Mouse (Mus musculus): Measurements from ENCODE around the gene Prkcb. TPM values are rescaled to one million over a fixed set of nuclear protein-coding genes. Genes with fewer than 3 reads are reported as not detected.

Gene Prkcb
- polyA plus RNA-seq, 1 experiment from 2014 or later: 8.8 TPM

DNA sequence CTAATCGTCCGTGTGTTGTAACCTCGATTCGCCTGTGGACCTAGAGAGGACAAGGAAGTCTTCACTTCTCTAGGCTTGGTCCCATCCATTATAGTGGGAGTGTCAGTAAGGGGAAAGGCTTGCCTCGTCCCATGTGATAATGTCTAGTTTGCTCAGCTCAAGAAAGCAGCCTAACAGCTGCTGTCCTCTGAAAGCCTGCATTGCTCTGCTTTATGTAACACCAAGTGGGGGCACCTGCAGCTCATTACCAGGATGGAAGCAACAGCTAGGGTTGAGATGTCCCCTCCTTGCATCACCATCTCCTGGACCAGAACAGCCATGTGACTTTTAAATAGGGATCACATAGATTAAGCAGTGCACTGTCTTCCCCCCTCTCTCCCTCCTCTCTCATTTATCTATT lies 144.8 kb downstream of the Prkcb start:
- WGBS: 80% methylated on average over 5 of the region's 5 CpGs
- Histone ChIP-seq H3K9ac (ENCODE audit: low read depth, low read length) (no peak overlapping the region), H3K36me3 (ENCODE audit: control insufficient read depth, insufficient read depth, low read length) (no peaks in the 10 kb centered on the region), H3K4me3 (ENCODE audit: low read depth, low read length) (no peak overlapping the region), H3K27ac (replicated peaks; ENCODE audit: low read depth, low read length) (no peak overlapping the region), H3K27me3 (replicated peaks; ENCODE audit: control insufficient read depth, insufficient read depth, low read length) (no peaks in the 10 kb centered on the region), H3K9me3 (ENCODE audit: control insufficient read depth, low read length) (no peaks in the 10 kb centered on the region), H3K4me2 (ENCODE audit: low read depth, low read length) (no peak overlapping the region), H3K4me1 (ENCODE audit: control insufficient read depth, insufficient read depth, low read length) (no peaks in the 10 kb centered on the region)
- ATAC-seq (ENCODE audit: low read depth) (no peak), DNase-seq (ENCODE audit: low spot score) (no peak)

DNA sequence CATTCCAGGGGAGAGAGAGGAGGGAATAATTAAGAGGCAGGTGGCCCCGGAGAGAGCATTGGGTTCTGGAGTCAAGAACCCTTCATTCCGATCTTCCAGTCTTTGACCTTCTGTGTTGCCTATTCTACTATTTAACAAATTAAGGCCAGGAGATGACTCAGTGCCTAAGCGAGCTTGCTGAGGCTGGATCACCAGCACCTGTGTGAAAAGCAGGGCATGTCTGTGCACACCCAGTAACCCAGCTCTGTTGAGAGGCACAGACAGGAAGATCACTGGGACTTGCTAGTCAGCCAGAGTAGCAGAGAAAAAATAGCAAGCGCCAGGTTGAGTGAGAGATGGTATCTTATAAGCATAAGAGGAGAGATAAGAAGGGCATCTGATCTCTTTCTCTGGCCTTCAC lies 146.4 kb downstream of the Prkcb start:
- 66% methylated on average over 4 of the region's 4 CpGs for whole genome bisulfite sequencing
- no peak for DNase-seq (ENCODE audit: low spot score)
- no peak overlapping the region for H3K4me2 ChIP-seq (ENCODE audit: low read depth, low read length)
- ATAC-seq (ENCODE audit: low read depth): no peak
- H3K9ac ChIP-seq (ENCODE audit: low read depth, low read length): no peak overlapping the region
- H3K27me3 ChIP-seq (replicated peaks; ENCODE audit: control insufficient read depth, insufficient read depth, low read length): no peaks in the 10 kb centered on the region
- H3K9me3 ChIP-seq (ENCODE audit: control insufficient read depth, low read length): no peaks in the 10 kb centered on the region
- no peak overlapping the region for H3K27ac ChIP-seq (replicated peaks; ENCODE audit: low read depth, low read length)
- H3K36me3 ChIP-seq (ENCODE audit: control insufficient read depth, insufficient read depth, low read length): no peaks in the 10 kb centered on the region
- H3K4me1 ChIP-seq (ENCODE audit: control insufficient read depth, insufficient read depth, low read length): no peaks in the 10 kb centered on the region
- H3K4me3 ChIP-seq (ENCODE audit: low read depth, low read length): no peak overlapping the region

DNA sequence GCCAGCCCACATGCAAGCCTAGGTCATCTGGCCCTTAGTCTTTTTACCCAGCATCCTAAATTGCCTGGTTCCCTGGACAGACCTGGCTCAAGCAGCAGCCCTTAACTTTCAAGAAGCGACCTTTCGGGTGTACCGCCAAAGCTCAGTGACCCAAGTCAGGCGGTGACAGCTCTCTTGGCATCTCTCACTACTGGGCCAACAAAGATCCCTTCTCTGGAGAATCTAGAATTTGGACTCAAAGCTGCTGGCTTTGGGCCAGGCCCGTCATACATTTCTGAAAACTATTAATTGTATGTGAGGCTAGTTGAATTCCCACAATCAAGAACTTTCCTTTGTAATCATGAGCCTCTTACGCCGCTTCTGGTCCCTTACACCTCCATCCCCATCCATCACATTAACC lies 147.0 kb downstream of the Prkcb start:
- no peaks in the 10 kb centered on the region for H3K27me3 ChIP-seq (replicated peaks; ENCODE audit: control insufficient read depth, insufficient read depth, low read length)
- no peaks in the 10 kb centered on the region for H3K36me3 ChIP-seq (ENCODE audit: control insufficient read depth, insufficient read depth, low read length)
- 82% methylated on average over 7 of the region's 7 CpGs for WGBS
- DNase-seq (ENCODE audit: low spot score) (no peak), ATAC-seq (ENCODE audit: low read depth) (no peak)
- H3K9me3 ChIP-seq (ENCODE audit: control insufficient read depth, low read length): no peaks in the 10 kb centered on the region
- H3K9ac ChIP-seq (ENCODE audit: low read depth, low read length): no peak overlapping the region
- no peaks in the 10 kb centered on the region for H3K4me1 ChIP-seq (ENCODE audit: control insufficient read depth, insufficient read depth, low read length)
- H3K27ac ChIP-seq (replicated peaks; ENCODE audit: low read depth, low read length): no peak overlapping the region
- H3K4me3 ChIP-seq (ENCODE audit: low read depth, low read length): no peak overlapping the region
- no peak overlapping the region for H3K4me2 ChIP-seq (ENCODE audit: low read depth, low read length)

DNA sequence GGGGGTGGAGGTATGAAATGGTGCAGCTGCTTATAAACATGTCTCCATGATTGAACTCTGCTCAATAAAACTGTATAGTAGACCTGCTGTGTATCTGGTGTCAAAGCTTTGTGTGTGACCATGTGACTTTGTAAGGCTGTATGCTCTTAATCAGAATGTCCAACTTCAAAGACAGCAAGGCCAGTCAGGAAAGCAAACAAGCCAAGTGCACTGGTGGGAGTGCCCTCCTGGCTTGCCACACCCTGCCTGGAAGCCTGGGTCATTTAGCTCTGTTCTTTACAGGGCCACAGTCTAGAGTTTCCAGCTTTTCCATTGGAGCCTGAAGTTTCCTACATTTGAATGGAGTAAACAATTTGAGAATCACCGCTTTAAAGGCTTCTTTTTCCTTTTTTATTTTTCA lies 148.8 kb downstream of the Prkcb start:
- DNase-seq (ENCODE audit: low spot score) (no peak), ATAC-seq (ENCODE audit: low read depth) (no peak)
- Histone ChIP-seq H3K4me3 (ENCODE audit: low read depth, low read length) (no peak overlapping the region), H3K27ac (replicated peaks; ENCODE audit: low read depth, low read length) (no peak overlapping the region), H3K4me2 (ENCODE audit: low read depth, low read length) (no peak overlapping the region), H3K9me3 (ENCODE audit: control insufficient read depth, low read length) (no peaks in the 10 kb centered on the region), H3K36me3 (ENCODE audit: control insufficient read depth, insufficient read depth, low read length) (no peaks in the 10 kb centered on the region), H3K27me3 (replicated peaks; ENCODE audit: control insufficient read depth, insufficient read depth, low read length) (no peaks in the 10 kb centered on the region), H3K9ac (ENCODE audit: low read depth, low read length) (no peak overlapping the region), H3K4me1 (ENCODE audit: control insufficient read depth, insufficient read depth, low read length) (no peaks in the 10 kb centered on the region)
- WGBS: 92% methylated on average over 1 of the region's 1 CpGs

DNA sequence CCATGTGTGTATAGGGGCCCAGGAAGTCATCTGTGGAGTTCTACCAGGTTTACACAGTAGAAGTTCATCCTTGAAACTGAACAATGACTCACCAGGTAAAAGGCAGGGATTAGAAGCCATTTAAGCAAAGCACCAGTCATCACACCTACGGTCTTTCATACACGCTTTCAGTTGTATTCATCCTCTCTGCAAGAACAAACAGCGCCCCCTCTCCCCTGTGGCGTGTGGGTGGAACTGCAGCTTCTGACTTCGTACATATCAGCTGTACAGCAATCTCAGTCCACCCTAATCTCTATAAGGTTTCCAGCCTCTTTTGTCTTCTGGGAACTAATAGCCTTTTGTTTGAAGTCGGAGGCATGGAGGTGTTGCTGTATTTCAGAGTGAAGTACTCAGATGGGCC lies 156.5 kb downstream of the Prkcb start:
- no peak overlapping the region for H3K9ac ChIP-seq (ENCODE audit: low read depth, low read length)
- H3K4me3 ChIP-seq (ENCODE audit: low read depth, low read length): no peak overlapping the region
- H3K27ac ChIP-seq (replicated peaks; ENCODE audit: low read depth, low read length): no peak overlapping the region
- ATAC-seq (ENCODE audit: low read depth): no peak
- no peak for DNase-seq (ENCODE audit: low spot score)
- H3K4me2 ChIP-seq (ENCODE audit: low read depth, low read length): no peak overlapping the region
- 60% methylated on average over 6 of the region's 6 CpGs for WGBS
- H3K9me3 ChIP-seq (ENCODE audit: control insufficient read depth, low read length): no peaks in the 10 kb centered on the region
- no peaks in the 10 kb centered on the region for H3K4me1 ChIP-seq (ENCODE audit: control insufficient read depth, insufficient read depth, low read length)
- no peaks in the 10 kb centered on the region for H3K36me3 ChIP-seq (ENCODE audit: control insufficient read depth, insufficient read depth, low read length)
- no peaks in the 10 kb centered on the region for H3K27me3 ChIP-seq (replicated peaks; ENCODE audit: control insufficient read depth, insufficient read depth, low read length)

DNA sequence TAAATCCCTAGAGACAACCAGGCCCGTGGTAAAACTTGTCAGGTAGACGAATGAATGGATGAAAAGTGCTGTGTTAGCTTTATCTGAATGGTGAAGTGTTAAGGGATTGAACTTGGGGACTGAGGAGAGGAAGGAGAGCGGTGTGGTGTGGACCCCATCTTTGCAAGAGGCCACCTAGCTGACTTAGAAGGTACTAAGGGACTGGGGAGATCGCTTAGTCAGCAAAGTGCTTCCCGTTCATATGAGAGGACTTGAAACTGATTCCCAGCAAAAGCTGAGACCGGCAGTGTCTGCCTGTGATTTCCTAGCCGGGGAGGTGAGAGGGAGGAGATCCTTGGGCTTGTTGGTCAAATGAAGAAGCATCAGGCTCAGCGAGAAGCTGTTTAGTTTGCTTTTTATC lies 164.1 kb downstream of the Prkcb start:
- no peak overlapping the region for H3K9ac ChIP-seq (ENCODE audit: low read depth, low read length)
- no peak overlapping the region for H3K4me2 ChIP-seq (ENCODE audit: low read depth, low read length)
- H3K4me1 ChIP-seq (ENCODE audit: control insufficient read depth, insufficient read depth, low read length): no peaks in the 10 kb centered on the region
- H3K4me3 ChIP-seq (ENCODE audit: low read depth, low read length): no peak overlapping the region
- WGBS: 73% methylated on average over 8 of the region's 8 CpGs
- no peaks in the 10 kb centered on the region for H3K36me3 ChIP-seq (ENCODE audit: control insufficient read depth, insufficient read depth, low read length)
- H3K27me3 ChIP-seq (replicated peaks; ENCODE audit: control insufficient read depth, insufficient read depth, low read length): no peaks in the 10 kb centered on the region
- no peaks in the 10 kb centered on the region for H3K9me3 ChIP-seq (ENCODE audit: control insufficient read depth, low read length)
- H3K27ac ChIP-seq (replicated peaks; ENCODE audit: low read depth, low read length): no peak overlapping the region
- DNase-seq (ENCODE audit: low spot score) (no peak), ATAC-seq (ENCODE audit: low read depth) (no peak)

DNA sequence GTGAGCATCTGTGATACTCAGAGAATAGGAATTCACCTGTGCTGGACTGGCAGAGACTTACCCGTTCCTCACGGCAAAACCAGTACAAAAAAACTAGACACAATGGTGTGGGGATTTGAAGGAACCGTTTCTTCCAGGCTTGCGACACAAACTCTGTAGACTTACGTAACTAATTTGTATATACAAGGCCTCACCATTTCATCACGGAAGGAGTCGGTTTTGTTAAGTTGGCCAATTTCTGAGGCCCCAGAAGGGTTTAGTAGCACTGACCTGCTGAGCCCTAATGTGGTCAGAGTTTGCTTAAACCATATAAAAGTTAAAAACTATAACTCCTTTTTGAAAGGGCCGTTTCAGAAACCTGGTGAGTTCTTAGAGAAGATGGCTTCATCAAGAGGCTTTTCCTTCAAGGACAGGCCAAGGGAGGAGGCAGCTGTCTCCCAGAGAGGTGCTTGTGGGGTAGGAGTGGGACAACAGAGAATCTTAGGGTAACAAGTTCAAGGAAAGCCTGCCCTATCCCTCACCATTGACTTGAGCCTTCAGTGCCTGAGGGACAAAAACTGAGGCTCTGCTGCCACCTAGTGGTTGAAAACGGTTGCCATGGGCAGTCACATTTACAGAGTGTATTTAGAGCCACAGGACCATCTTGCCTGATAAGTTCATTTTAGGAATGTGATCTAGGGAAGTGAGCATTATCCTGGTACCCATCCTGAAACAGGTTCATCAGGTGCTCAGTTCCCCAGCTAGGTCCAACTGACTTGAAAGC lies 170.8 kb downstream of the Prkcb start:
- H3K36me3 ChIP-seq (ENCODE audit: control insufficient read depth, insufficient read depth, low read length): no peaks in the 10 kb centered on the region
- no peaks in the 10 kb centered on the region for H3K27me3 ChIP-seq (replicated peaks; ENCODE audit: control insufficient read depth, insufficient read depth, low read length)
- WGBS: 71% methylated on average over 9 of the region's 9 CpGs
- H3K4me3 ChIP-seq (ENCODE audit: low read depth, low read length): no peak overlapping the region
- DNase-seq (ENCODE audit: low spot score): peak; percentile 75
- H3K27ac ChIP-seq (replicated peaks; ENCODE audit: low read depth, low read length): no peak overlapping the region
- peak; percentile 70; the same call in 1 of the 2 replicates for ATAC-seq (ENCODE audit: low read depth)
- H3K4me1 ChIP-seq (ENCODE audit: control insufficient read depth, insufficient read depth, low read length): no peaks in the 10 kb centered on the region
- H3K9me3 ChIP-seq (ENCODE audit: control insufficient read depth, low read length): no peaks in the 10 kb centered on the region
- no peak overlapping the region for H3K4me2 ChIP-seq (ENCODE audit: low read depth, low read length)
- H3K9ac ChIP-seq (ENCODE audit: low read depth, low read length): no peak overlapping the region

DNA sequence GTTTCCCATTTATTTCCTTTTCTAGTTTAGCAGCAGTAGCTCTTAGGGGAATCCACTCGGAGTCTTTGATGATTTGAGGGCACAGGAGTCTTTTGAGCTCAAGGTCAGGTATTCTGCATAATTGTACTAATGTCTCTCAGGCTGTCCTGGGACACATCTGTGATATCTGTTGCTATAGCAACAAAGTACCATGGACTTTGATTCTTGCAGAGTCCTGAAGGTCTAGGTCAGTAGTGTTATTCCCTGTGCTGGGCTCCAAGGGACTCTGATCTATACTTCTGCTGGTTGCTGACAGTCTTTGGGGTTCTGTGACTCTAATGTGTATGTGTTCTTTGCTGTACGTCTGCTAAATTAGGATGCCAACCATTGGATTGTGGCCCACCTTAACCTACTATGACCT lies 171.5 kb downstream of the Prkcb start:
- ATAC-seq (ENCODE audit: low read depth) (no peak), DNase-seq (ENCODE audit: low spot score) (no peak)

DNA sequence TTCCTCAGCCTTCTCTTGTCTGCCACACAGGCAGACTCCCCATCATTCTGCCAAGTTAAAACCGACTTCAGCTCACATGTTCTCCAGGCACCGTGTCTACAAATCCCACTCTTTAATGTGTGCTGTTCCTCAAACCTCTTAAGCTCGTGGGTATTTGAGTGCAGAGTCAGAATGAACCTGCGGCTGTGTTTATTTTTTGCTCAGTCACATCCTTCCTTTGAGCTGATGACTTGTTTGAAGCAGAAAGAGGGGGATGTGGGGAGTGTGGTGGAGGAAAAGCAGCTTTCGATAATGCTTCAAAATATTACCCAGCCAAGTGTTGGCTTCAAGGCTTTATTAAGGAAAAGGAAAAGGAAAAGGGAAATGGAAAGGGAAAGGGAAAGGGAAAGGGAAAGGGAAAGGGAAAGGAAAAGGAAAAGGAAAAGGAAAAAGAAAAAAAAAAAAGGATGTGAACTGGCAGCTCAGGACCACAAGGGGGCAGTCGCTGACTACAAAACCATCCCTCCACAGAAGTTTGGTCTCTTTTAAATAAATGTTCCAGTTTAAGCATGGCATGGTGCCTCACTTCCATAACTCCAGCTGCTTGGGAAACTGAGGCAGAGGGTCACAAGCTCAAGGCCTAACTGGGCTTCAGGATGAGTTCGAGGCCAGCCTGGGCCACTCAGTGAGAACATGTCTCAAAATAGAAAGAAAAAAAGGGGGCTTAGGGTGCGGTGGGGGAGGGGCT lies 177.4 kb downstream of the Prkcb start:
- no peak overlapping the region for H3K9ac ChIP-seq (ENCODE audit: low read depth, low read length)
- 43% methylated on average over 8 of the region's 8 CpGs for WGBS
- H3K4me3 ChIP-seq (ENCODE audit: low read depth, low read length): no peak overlapping the region
- H3K36me3 ChIP-seq (ENCODE audit: control insufficient read depth, insufficient read depth, low read length): no peaks in the 10 kb centered on the region
- no peaks in the 10 kb centered on the region for H3K4me1 ChIP-seq (ENCODE audit: control insufficient read depth, insufficient read depth, low read length)
- H3K4me2 ChIP-seq (ENCODE audit: low read depth, low read length): no peak overlapping the region
- no peak overlapping the region for H3K27ac ChIP-seq (replicated peaks; ENCODE audit: low read depth, low read length)
- no peaks in the 10 kb centered on the region for H3K9me3 ChIP-seq (ENCODE audit: control insufficient read depth, low read length)
- no peak for ATAC-seq (ENCODE audit: low read depth)
- peak; percentile 13 for DNase-seq (ENCODE audit: low spot score)
- no peaks in the 10 kb centered on the region for H3K27me3 ChIP-seq (replicated peaks; ENCODE audit: control insufficient read depth, insufficient read depth, low read length)

More for the DNA sequence above, 171.5 kb downstream of the Prkcb start:
- Histone ChIP-seq H3K9ac (ENCODE audit: low read depth, low read length) (no peak overlapping the region), H3K4me2 (ENCODE audit: low read depth, low read length) (no peak overlapping the region), H3K27me3 (replicated peaks; ENCODE audit: control insufficient read depth, insufficient read depth, low read length) (no peaks in the 10 kb centered on the region), H3K4me1 (ENCODE audit: control insufficient read depth, insufficient read depth, low read length) (no peaks in the 10 kb centered on the region), H3K9me3 (ENCODE audit: control insufficient read depth, low read length) (no peaks in the 10 kb centered on the region), H3K36me3 (ENCODE audit: control insufficient read depth, insufficient read depth, low read length) (no peaks in the 10 kb centered on the region), H3K27ac (replicated peaks; ENCODE audit: low read depth, low read length) (no peak overlapping the region), H3K4me3 (ENCODE audit: low read depth, low read length) (no peak overlapping the region)
- 48% methylated on average over 2 of the region's 2 CpGs for WGBS
